Mouse (Mus musculus) T-helper 1 cell (primary cell): ENCODE measurements around the gene Crybg3.

Experiments
- in situ Hi-C: fragments of 300-600 bp; cut with MboI, MseI; formaldehyde crosslinking; loops from one replicate; pipeline ENCODE4 v1.15.1; 2025; ENCODE audit warnings: high pct_unique_total_duplicates

Gene Crybg3

DNA sequence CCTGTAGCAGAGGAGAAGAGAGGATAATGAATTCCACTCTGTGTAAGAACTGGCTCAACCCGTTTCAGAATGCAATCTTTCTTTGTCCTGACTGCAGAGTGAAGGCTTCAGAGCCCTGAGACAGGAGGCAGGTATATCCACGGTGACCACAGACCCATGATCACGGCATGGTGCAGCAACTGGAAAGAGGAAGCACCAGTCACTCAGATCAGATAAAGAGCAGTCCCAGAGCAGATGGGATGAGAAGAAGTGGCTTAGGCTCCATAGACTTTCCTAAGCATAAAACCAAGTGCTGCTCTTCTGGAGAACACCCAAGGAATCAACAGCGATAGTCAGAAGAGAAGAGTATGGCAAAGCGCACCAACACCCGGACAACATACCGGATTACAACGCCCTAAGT, 21.5 kb downstream of the Crybg3 start:
- in situ Hi-C loops = no loop called here

DNA sequence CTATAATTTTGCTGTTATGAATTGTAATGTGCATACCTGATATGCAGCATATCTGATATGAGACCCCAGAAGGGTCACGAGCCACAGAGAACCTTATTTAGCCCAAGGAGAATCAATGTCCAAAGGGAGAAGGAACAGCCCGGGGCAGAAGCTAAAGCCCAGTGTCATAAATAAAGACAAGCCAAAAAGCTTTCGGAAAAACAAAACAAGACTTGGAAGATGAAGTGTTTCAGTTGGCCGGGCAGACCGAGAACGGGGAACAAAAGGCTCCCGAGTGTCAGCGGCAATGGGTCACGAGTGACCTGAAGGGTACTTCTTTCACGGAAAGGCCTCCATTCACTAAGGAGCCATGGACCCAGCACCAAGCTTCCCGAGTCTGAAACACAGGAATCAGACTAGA, 26.8 kb downstream of the Crybg3 start:
- in situ Hi-C loops = no loop called here

DNA sequence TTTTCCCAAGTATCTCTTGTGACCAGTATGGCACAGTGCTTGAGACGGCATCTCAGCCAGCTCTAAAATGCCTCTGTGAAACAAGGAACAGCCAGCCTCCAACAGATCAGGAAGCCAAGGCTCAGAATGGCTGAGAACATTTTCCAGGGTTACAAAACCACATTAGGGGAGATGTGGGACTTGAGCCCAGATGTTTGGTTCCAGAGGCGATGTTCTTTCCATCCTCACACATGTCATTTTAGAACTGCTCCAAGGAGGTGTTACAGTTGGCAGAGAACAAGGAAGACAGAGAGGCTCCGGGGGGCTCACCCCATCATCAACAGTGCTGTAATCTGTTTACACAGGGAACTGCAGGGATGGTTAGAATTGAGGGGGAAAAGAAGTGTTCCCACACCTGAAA, 28.1 kb downstream of the Crybg3 start:
- in situ Hi-C loops = no loop called here

DNA sequence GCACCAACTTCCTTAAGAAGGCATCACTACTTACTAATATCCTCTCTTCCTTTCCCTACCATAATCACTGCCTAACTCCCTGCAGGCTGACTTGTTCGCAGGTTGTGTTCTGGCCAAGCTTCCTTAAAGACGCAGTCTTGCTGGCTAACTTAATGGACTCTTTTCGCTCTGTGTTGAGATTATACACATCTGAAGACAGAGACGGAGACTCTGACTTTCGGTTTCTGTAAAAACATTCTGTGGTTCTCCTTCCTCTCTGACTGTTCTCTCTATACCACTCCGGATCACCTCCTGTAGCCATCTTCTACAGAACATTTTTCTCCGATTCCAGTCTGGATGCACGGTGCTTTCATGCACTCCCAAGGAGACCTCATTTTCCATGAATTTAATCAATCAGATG, 30.0 kb downstream of the Crybg3 start:
- in situ Hi-C loops = no loop called here

DNA sequence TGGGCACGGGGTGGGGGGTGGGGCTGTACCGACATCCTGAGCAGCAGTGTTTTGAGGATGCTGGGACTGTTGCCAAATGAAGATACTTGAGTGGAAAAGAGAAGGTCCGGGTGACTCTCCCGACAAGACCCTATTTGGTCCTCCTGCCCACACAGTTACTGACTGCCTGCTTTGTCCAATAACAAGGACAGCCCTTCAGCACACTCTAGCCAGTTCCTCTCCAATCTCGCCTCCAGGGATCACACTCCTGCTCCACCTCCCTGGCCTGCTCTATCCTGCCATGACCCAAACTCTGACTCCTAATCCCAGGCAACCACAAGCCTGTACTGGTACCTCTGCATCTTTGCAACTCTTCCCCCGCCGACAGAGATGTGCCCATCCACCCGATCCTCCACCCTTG, 30.9 kb downstream of the Crybg3 start:
- in situ Hi-C loops = no loop called here

DNA sequence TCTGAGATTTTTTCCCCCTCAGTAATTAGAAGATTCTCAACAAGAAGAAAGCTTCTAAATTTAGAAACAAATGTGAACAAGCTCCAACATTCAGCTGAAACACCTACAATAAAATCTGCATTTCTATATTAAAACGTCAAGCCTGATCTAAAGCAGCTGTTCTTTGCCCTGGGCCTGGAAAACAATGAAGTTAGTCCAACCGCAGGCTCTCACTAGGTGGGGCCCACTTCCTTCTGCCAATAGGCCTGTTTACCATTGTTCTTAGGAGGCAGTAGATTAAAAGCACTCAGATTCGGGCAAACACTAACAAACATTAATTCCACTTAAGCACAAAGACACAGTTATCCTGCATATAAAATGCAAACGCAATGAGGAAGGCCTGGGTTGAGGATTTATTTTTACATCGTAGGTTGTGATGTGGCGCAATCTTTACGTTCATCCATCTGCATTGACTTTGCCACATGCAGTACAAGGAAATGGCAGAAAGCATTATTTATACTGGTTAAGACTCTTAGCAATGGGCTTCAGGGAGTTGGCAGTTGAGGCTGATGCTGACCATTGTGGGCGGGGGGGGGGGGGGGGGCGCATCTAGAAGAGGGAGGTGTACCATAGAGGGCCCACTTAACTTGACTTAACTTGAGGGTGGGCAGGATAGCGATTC, 32.9 kb downstream of the Crybg3 start:
- in situ Hi-C loops = no loop called here

DNA sequence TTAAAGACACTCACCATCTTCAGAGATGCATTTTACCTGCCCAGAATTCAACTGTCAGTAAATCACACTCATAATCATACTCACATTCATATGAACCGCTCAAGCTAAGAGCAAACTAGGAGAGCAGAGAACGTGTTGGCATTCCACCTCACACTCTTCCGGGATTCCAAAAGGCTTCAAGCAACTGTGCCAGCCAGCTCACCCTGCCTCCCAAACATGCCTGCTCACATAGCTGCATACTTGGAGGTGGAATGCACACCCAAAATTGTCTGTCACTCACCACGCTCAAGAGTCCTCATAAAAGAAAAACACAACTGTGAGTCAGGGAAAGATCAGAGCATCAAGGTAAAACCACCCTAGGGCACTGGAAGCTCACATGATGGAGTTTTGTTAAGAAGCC, 34.3 kb downstream of the Crybg3 start:
- in situ Hi-C loops = no loop called here

DNA sequence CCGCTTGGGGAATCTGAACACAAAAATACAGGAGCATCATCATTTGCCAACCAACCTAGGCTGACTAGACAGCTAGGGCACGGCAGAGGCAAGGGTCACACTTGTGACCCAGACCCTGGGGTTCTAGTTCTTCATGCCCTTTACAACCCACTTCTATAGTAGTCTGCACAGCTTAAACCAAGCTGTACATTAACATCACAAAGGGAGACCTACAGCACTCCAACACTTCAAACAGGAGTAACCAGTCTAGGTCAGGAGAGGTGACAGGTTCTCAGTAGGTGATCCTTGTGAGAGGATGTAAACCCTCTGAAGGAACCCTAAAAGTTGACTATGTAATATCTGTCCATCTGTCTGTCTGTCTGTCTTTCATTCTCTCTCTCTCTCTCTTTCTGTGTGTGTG, 35.1 kb downstream of the Crybg3 start:
- in situ Hi-C loops = no loop called here

DNA sequence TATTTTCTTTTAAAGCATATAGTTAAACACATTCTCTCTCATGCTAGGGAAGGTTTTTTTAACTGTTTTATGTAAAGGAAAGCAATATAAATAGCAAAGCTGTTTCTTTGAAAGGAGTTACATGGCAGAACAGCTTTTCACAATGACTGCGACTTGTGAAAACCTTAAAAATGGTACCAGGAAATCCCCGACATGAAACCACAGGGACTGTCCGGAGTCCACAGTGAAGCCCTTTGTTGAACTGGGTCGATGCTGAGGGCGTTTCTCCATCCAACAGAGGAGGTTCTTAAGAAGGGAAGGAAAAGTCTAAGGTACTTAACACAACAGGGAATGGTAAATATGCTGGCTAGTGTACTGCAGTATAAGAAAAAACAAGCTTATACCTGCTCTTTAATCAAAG, 36.8 kb downstream of the Crybg3 start:
- in situ Hi-C loops = no loop called here

DNA sequence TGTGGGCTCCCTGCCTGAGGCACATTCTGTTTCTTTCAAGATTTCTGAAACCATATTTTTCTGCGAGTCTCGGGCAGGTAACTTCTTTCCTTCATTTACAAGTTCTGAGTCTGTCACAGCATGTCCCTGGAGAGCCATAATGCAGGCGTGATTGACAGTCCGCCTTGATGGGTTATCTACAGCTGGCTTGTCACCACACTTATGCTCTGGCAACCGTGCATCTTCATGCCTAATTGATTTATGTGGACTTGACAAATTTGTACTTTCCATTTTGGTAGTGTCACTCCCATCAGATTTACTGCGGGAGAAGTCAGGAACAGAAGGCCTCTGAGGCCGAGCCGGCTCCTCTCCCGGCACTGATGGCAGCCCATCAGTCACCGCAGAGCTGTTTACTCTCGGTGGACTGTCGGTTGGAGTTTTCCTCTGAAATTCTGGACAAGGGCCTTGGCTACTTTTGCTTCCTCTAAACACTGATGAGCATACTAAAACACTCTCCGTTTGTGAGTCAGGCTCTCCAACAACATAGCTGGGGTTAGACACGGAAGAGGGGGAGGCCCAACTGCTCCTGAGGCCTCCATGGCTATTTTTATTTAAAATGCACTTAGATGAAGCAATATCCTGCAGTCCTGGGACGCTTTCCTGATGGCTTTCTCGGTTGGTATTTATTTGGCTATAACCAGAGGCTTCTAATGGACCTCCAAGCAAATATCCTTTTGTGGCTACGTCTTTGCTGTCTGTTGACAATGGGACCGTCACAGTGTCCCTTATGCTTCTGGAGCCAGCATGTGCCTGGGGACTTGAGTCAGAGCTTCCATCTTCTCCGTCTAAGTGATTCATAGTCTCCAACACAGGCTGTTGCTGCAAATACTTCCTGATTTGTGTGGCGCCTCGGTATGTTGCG, 41.2 kb downstream of the Crybg3 start:
- in situ Hi-C loops = no loop called here

DNA sequence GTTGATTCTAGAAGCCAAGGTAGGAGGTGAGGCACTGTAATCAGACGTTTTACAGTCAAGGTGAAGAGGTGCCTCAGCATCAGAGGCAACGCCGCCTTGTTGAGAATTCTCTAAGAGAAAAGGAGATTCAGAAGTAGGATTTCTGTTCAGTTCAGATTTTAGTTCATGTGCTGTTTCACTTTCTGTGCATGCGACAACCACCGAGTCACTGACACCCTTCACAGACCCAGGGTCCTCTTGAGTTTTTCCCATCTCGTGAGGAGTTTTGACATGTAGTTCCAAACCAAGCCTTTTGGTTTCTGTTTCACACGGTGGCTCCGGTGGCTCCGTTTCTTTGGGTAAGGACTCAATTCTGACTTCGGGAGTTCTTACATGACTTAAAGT, 41.9 kb downstream of the Crybg3 start:
- in situ Hi-C loops = no loop called here

DNA sequence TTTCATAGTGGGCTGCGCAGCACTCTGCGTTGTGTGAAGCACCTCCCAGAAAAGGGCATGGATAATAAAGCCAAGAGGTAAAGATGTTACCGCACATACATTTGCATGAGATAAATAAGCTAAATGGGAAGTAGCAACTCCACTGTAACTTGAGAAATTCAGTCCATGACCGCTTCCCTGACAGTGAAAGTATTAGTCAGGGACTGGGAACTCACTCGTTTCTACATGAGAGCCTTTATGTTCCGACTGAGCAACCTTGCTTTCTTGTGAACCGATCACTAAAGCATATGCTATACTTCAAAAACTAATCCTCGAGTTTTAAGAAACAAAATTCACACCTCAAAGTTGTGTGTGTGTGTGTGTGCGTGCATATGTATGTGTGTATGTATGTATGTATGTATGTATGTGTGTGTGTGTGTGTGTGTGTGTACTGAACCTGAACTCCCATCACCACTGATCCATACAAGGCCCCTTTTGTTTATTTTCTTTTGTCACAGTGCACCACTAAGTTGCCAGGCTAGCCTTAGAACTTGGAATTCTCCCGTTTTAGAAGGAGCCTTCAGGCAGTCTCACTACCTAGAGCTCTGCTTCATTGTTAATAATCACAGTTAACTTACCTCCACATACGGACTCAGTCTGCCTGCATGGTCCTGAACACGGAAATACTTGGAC, 47.2 kb downstream of the Crybg3 start:
- in situ Hi-C loops = no loop called here

DNA sequence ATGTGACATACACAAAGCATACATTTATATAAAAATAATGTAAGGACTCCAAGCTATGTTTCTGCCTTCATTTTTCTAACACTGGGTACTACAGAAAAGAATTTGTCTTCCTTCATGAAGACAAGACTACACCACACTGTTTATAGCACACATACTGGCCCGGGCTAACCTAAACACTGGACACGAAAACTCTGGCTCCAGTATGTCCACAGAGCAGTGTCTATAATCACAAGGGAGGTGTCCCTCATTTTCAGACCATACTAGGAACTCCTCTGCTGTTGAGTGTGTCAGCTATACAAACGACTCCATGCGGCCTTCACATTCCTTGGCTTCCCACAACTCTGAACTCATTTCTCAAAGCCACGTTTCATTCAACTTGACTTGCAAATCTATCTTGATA, 49.3 kb downstream of the Crybg3 start:
- in situ Hi-C loops = no loop called here

DNA sequence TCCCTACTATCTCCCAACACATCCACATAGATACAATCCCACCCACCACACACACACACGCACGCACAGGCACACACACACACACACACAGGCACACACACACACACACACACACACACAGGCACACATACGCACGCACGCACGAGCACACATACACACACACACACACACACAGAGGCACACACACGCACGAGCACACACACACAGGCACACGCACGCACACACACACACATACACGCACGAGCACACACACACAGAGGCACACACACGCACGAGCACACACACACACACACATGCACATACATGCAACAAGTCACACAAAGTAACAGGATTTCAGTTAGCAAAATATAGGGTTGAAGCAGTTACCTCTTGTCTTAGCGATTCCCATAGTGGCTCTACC, 51.1 kb downstream of the Crybg3 start:
- in situ Hi-C loops = no loop called here

DNA sequence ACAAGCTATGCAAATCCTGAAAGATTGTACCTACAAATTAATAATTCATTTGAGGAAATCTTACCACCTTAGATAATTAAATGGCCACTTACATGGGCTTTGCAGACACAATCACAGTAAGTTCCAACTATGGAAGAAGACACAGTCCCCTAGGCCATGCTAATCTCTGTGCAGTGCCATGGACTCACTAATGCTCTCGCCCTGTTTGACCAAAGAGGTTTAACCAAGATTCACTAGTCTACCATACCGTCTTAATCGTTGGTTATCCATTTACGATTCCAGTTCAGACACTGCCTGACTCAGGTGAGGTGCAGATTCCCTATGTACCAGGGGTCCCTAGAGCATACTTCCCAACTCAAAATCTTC, 52.2 kb downstream of the Crybg3 start:
- in situ Hi-C loops = no loop called here

DNA sequence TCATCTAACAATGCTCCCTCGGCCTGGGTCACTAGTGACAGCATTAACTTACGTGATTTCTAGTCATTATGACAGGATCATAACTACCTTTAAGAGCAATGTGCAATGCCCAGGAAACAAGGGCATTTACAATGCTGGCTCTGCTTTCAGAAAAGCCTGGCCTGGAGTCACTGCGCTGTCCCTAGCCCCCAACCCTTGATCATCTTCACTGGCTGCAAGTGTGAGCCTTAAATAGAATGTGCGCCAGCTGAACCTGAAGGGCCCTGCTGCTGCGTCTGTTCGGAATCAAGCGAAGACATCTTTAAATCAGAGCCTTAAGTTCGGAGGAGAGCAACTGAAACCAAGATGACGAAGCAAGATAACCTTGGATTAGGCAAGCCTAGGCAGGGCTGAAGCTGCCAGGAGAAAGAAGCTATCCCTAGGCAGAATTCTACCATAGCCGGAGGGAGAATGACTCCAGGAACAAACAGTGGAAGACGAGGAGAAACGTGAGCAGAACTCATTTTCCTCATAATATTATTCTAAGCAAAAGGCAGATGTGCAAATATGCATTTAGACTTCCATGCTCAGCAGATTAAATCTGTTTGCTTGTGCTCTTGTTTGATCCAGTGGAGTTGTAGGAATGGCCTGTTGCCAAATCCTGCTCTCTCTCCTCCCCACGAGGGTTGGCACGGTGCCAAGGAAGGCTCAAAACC, 52.7 kb downstream of the Crybg3 start:
- in situ Hi-C loops = no loop called here

DNA sequence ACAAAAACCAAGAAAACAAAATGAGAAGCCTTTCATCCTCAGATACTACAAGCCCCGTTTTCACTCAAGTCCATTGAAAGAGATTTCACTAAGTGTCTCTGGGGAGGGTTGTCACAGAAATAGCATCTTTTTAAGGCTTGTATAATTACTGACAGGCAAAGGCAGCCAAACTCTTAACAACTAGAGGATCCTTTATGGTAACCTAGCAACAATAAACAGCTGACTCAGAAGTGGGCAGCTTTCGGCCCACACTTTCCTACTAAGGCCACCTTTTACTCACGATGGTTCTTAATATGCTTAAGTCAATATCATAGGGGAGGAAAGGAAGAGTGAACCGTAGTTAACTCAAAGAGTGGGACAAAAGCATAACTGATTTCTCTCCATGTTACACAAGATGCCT, 53.3 kb downstream of the Crybg3 start:
- in situ Hi-C loops = no loop called here

DNA sequence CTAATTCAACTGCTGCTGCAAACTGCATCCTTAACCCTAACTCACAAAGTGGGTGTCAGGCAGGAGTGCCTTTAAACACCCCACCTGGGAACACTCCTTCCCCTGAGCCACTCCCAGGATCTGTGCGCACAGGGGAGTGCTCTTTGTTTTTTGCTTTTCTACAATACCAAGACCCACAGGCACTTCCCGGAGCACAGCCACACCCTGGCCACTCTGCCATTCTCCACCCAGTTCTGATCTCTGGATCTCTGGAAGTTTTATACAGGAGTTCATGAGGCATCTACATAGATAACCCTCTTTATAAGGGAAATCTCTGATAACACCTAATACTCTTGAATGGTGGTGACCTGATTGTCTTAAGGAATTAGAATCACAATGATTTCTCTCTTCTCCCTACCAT, 55.4 kb downstream of the Crybg3 start:
- in situ Hi-C loops = no loop called here

DNA sequence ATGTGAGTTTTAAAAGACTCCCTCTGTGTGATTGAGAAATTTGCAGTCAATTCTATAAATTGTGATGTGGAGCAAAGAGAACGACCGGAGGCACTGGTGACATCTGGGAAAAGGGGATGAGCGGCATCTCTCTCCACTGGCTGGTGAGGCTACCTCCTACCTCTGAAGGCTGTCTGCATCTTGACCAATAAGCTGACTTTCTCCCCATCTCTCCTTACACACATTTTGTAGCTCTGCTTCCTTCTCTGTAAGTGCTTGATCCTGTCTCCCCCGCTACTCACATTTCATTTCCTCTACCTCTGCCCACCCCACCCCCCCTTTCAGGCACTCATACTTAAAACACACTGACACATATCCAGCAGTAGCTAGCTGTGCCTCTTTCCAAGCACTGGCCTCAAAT, 59.4 kb downstream of the Crybg3 start:
- in situ Hi-C loops = no loop called here

DNA sequence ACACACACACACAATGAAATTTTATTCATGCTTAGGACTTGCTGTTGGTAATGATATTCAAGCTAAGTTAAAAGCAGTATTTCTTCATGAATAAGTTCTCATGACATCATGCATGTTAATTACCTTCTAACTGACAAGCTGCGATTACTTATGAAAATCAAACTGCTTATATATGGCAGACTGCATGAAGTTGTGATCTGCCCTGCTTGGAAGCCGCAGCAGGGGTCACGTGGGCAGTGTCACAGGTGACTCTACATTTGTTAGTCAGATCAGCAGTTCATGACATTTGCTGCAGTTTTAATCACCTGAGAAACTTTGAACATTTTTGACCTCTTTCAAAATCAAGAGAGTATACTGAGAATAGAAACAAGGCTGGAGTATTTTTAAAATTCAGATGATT, 59.8 kb downstream of the Crybg3 start:
- in situ Hi-C loops = no loop called here

DNA sequence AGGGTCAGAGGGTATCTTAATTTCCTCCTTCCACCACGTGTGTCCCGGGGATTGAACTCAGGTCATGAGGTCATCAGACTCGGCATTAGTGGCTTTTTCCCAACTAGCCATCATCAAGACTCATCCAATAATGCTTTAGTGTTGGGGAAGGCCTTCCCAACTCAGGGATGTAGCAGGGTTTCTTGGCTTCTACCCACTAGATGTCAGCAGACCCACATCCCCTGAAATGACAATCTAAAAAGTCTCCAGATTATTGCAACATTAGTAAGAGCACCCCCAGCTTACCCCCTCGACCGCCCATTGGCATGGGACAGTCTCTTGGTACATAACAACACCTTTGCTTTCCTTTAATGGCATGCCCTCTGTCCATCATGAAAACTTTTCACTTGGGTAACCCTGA, 65.1 kb downstream of the Crybg3 start:
- in situ Hi-C loops = no loop called here

DNA sequence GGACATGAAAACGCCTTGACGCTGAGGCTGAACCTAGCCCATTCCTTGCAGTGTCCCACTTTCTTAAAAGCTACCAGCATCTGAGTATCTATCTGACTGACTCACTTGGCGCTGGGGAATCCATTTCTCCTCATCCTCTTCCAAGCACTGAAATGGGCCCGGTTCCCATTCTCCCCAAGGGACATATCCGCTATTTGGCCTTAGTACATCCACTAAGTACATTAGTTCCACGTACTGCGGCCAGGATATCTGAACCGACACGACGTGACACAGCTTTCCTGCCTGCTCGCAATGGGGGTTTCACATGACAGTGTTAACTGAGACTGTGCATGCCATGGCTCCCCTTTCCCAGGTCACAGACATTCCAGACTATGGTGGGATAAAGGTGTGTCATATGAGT, 66.4 kb downstream of the Crybg3 start:
- in situ Hi-C loops = no loop called here
